Mouse (Mus musculus): ENCODE results near the gene Socs7.
"Not testable (repeated sequence)": the region's sequence is repeated elsewhere in the genome, so short reads cannot be mapped to it uniquely, and the experiment has no call there.

The Socs7 gene

GRCm38 (mm10) chr11:97361948-97362648 is at the start of gene Socs7:
Socs7 (plus strand) TSS chr11:97362551.
- peak; percentile 91 for DNase-seq (ENCODE audit: low spot score)

- DNase-seq (ENCODE audit: low spot score) = not testable (repeated sequence)
Measured at GRCm38 (mm10) chr11:97312871-97313270, 49.5 kb upstream of the Socs7 start.

- no peak for DNase-seq (ENCODE audit: low spot score)
Measured at GRCm38 (mm10) chr11:97314110-97314509, 48.2 kb upstream of the Socs7 start.

DNA sequence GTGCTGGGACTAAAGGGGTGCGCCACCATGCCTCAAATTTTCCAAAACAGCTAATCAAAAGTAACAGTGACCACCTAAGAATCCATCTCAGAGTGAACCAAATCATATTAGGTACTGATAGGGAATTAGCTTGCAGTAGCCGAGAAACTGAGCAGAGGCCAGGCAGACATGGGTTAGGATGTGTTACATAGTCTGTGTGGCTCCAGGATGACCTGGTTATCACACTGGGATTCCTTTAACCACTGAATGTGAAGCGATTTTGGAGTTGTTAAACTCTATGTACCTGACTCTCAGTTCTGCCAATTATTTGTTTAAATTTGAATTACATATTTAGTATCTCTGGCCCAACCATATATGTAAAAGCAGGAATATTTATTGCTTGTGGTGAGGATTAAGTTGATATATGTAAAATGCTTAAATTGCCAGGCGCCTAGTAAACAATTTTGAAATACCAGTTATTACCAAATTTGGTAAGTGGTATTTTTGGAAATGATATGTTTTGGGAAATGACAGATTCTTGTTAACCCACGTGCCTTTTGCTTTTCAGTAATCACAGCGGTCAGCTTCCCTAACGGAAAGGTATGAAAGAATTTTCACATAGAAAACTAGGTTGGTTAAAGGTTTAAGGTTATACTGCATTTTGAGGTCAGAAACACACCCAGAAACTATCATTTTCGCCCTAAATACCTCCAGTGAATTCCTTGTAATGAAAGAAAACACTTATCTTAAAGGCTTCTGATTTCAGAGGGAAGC is 47.4 kb upstream of the Socs7 start:
- DNase-seq (ENCODE audit: low spot score) = peak; percentile 34

- DNase-seq (ENCODE audit: low spot score) = peak; percentile 98
Measured at GRCm38 (mm10) chr11:97315504-97316503, 46.5 kb upstream of the Socs7 start, which contains the start of gene Mrpl45. Mrpl45 (plus strand) TSS chr11:97315716.

DNA sequence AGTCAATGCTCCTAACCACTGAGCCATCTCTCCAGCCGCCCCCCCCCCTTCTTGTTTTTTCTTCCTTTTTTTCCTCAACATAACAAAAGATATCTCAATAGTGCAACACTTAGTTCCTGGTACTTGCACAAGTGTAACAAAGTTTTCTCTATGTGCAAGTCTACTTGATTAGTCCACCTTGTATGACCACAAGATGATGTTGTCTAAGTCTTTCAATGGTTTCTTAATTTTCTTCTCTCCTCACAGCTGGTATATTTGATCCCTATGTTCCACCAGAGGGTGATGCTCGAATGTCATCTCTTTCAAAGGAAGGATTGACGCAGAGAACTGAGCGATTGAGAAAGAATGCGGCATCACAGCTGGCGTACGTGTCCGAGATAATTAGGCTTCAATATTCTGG is 41.2 kb upstream of the Socs7 start:
- DNase-seq (ENCODE audit: low spot score) = no peak

DNA sequence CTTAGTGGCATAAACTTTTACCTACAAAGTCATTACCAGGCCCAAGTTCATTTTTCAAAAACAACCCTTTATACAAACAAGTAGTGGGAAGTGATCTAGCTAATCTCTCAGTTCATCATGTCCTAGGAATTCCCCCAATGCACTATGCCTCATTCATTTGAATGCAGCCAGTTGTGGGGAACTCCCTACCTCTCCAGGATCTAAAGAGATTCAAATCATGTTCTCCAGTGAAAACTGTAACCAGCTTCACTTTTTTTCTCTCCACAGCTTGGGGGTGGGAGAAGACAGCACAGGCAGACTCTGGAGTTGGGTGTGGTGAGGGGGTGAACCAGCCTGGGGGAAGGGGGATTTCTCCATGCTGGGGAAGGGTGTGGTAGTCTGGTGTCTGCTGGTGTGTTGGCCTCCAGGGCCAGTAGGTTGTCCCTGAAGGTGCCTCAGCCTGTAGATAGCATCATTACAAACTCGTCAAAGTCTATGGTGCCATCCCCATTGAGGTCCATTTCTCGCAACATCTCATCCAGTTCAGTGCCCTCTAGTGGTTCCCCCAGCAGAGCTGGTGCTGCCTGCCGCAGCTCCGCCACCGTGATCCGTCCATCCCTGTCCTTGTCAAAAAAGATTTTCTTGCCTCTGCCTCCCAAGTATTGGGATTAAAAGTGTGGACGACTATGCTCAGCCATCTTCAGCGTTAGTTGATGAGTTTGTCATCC is 40.3 kb upstream of the Socs7 start:
- not testable (repeated sequence) for DNase-seq (ENCODE audit: low spot score)

- no peak for DNase-seq (ENCODE audit: low spot score)
Measured at GRCm38 (mm10) chr11:97325224-97325623, 37.1 kb upstream of the Socs7 start.

- DNase-seq (ENCODE audit: low spot score) = peak; percentile 82
Measured at GRCm38 (mm10) chr11:97328148-97328547, 34.2 kb upstream of the Socs7 start.

- DNase-seq (ENCODE audit: low spot score) = peak; percentile 55
Measured at GRCm38 (mm10) chr11:97330315-97330714, 32.0 kb upstream of the Socs7 start.

DNA sequence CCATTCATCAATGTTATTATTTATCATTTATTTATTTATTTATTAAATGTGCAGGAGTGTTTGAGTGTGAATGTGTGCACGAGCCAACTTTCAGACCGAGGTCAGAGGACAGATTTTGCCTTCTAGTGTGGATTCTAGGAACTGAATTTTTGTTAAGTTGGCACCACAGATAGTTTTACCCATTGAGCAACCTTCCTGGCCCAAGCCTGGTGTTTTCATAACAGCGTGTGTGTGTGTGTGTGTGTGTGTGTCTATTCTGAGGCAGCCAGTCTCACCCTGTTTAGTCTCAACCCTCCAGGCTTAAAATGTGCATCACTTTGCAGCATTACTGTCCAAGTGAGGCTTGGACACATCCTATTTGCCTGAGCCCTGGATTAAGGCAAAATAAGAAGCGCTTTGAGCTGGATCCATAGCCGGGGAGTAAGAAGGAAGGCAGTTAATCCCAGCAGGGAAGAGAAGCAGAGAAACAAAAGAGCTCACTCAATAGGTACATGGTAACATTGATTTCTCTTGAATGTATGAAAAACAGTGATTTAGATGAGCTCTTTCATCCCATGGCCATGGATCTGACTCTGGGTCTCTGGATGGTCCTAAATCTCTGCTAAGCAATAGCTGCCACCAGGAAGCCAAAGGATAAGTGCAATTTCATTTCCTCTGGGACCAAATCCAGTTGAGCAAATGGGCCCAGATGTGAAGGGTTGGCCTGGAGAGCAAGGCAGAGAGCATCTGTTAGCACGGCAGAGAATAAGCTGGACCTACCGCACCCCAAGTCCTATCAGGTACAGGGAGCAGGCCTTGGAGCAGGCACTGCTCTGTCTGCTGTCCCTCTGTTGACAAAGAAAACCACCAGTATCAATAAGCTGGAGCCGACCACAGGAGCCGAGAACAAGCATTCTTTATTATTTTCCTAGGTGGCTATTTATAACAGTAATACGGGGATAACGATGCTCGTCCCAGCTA is 30.8 kb upstream of the Socs7 start:
- DNase-seq (ENCODE audit: low spot score) = peak; percentile 95

DNA sequence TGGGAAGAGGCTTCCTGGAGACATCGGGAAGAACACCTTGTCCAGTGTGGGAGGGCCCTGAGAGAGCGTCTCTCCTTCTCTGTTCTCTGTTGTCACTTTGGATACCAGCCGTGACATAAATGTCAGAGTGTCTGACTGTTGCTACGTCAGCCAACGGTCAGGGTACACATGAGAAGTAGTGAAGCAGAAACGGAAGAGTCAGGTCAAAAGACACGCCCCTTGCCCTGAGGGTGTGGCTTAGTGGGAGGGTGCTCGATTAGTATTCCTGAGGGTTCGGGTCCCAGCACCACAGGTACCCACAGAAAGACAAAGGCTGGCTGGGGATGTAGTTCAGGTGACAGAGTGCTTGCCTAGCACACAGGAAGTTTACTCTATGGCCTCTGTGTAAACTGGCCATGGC is 29.3 kb upstream of the Socs7 start:
- DNase-seq (ENCODE audit: low spot score) = no peak

DNA sequence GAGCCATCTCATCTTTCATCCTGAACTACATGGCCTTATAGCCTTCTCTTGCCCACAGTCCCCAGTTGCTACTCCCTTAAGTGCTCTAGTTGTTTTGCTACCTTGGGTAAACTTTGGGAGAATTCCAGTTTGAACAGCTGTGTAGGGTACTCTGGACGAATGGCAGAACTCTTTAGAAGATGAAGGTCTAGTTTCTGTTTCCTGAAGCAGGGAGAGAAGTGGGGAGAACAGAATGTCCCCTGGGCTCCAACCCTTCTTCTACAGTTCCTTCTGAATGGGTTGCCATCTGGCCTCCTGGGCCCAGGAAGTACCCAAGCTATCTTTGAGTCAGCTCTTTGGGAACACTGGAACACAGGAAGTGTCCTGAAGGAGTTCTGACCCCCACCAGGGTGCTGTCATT is 28.5 kb upstream of the Socs7 start:
- no peak for DNase-seq (ENCODE audit: low spot score)

GRCm38 (mm10) chr11:97334400-97334799 is 28.0 kb upstream of the Socs7 start:
- no peak for DNase-seq (ENCODE audit: low spot score)

DNA sequence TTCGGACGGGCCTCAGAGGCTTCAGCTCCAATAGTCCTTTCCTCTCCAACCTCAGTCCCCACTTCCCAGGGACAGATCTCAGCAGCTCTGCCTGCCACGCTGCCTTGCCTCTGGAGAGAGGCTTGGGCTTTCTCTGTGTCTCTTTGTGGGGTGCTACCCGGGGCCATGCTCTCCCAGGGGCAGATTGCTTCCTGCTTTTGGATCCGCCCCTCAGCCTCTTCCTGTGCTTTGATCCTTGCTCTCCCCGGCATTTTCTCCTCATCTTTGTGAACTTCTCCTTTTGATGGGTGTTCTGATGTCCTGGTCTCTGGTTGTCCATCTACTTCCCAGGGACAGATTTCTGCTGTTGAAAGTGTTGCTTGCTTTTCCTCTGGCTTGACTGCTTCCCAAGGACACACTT is 26.1 kb upstream of the Socs7 start:
- DNase-seq (ENCODE audit: low spot score) = no peak

DNA sequence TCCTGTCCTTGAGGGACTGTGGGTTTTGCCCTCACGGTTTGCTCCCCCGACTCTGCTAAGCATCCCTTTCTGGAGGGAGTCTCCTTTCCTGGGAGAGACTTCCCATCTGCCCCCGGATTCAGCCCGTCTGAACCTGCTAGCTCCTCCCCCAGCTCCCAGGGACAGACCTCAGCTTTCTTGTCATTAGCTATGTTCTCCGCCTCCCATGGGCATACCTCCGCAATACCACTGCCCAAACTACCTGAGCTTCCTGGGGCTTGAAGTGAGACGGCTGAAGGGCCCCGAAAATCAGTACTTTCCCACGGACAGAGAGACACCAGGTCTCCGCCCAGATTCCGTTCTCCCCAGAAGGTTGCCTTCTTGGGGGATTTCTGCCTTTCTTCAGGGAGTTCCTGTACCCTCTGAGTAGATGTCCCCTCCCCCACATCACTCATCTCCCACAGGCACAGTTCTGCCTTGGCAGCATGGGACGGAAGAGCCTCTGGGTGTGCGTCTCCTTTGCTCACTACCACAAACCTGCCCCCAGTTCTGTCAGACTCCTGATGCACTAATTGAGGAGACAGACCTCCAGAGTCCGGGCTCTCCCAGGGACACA is 25.5 kb upstream of the Socs7 start:
- no peak for DNase-seq (ENCODE audit: low spot score)

GRCm38 (mm10) chr11:97337363-97337762 is 25.0 kb upstream of the Socs7 start:
- DNase-seq (ENCODE audit: low spot score) = no peak

DNA sequence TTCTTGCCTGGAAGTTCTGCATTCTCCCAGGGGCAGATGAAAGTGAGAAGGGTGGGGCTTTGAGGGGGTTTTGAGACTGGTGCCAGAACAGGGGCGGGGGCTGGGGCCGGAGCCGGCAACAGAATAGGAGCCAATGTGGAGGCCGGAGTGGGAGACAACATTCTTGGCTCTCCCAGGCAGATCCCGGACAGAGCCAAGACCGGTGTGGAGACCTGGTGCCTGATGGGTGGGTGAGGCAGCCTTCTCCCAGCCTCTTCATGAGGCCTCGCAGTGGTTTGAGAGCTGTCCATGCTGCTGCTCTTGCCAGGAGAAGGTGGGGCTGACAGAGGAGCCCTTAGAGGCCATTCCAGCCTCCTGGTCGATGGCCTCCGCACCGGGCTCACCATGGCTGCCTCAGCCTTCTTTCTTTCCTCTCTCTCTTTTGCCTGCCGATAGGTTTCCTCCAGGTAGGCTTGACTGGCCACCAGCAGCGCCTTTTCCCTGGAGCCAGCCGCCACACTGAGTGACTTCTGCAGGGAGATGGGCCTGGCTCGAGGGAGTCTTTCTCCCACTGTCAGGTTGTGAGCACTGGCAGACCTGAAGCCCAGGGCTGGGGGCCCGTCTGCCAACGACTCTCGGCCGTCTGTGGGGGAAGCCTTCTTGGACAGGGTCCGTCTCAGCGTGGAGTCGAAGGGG is 23.9 kb upstream of the Socs7 start:
- no peak for DNase-seq (ENCODE audit: low spot score)

DNA sequence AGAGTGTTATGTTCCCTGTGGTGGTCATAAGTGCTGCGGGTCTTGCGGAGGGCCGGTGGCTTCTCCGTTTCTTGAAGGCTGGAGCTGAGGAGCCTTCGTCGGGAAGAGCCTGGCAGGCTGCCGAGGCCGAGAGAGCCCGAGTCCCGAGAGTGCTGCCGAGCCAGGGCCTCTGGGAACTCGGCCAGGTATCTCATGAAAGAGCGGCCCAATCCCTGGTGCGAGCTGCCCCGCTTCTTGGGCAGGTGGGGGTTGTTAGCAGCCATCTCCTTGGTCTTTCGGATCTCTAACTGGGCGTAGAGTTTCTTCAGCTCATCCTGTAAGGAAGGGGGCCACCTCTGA is 23.4 kb upstream of the Socs7 start:
- peak; percentile 82 for DNase-seq (ENCODE audit: low spot score)

GRCm38 (mm10) chr11:97343175-97343574 is 19.2 kb upstream of the Socs7 start:
- no peak for DNase-seq (ENCODE audit: low spot score)
